Mouse (Mus musculus) megakaryocyte progenitor cell, adult 5-6 weeks (primary cell): Measurements from ENCODE around the gene Gng2. TPM values are rescaled to one million over a fixed set of nuclear protein-coding genes. Genes with fewer than 3 reads are reported as not detected.

Source experiments
- ATAC-seq: replicated peaks from 2 replicates; pipeline ENCODE4 v1.8.0; 2016; ENCODE audit warnings: mild to moderate bottlenecking, moderate TSS enrichment, inconsistent platforms; ENCODE audit not compliant: poor library complexity
- total RNA-seq, 2 experiments: library from RNA; stranded (forward) in 1 of 2; stranded (reverse) in 1 of 2; fragments of 157-497, 149-512 nt in 1 of 2; fragments of 200-1000 nt in 1 of 2; gene quantifications; 2 replicates each; pipeline versions ENCODE4 v1.2.3 to v1.2.4; 2015 to 2017

The Gng2 gene
- total RNA-seq (2015), result 47.7 and 53.6 TPM in 2 replicates
- 32.1 and 67.0 TPM in 2 replicates for total RNA-seq (2017)

- ATAC-seq, result no peak
These were observed at the start of gene Gng2 for GRCm38 (mm10) chr14:19977271-19978024. Gene Gng2 (minus strand): TSS chr14:19977627.

- ATAC-seq, result peak; percentile 100
These were observed 47.7 kb upstream of the Gng2 start for GRCm38 (mm10) chr14:20024888-20025719.

DNA sequence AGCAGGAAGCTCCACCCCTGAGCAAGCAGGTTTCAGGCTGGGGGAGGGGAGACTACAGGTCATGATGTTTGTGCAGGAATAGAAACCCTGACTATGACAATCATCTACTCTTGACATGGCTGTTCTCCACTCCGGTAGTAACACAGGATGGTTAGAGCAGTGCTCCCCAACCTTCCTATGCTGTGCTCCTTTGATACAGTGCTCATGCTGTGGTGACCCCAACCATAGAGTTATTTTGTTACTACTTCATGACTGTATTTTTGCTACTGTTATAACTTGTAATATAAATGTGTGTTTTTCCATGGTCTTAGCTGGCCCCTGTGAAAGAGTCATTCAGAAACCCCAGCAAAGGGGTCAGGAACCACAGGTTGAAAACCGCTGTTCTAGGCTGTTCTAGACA lies 46.5 kb upstream of the Gng2 start:
- ATAC-seq, result no peak

- ATAC-seq, result no peak
These were observed 42.1 kb upstream of the Gng2 start for GRCm38 (mm10) chr14:20019486-20019885.

DNA sequence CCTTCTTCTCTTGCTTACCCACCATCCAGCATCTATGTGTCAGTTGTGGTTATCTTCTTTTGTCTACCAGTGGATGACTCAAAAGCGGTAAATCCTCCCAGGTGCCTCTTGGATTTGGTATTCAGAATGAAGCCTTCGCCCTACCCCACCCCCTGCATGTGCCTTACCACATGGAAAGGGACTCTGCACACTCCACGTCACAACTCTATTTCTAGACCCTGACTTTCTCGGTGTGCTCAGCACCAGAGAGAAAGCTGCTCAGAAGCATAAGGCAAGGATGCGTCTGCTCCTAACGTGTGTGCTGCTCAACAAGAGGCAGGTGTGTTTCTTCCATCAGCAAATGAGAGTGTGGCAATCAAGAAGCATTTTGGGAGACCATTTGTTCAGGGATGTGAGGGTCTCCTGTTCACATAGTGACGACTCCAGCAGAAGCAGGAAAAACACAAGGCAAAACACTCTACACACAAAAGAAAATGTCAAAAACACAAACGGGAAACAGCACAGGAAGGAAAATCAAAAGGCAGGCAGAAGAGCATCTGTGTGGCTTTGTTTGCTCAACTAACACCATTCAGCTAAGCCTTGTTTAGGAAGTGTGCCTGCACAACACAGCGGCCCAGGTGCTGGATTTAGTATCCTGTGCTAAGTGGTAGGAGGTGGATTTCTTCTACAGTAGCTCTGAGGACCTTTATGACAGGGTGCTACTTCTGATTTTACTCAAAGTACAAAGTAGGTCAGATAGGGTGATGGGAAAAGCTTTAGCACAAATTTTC lies 35.3 kb upstream of the Gng2 start:
- ATAC-seq, result no peak

GRCm38 (mm10) chr14:20007446-20007845 lies 30.0 kb upstream of the Gng2 start:
- no peak for ATAC-seq

DNA sequence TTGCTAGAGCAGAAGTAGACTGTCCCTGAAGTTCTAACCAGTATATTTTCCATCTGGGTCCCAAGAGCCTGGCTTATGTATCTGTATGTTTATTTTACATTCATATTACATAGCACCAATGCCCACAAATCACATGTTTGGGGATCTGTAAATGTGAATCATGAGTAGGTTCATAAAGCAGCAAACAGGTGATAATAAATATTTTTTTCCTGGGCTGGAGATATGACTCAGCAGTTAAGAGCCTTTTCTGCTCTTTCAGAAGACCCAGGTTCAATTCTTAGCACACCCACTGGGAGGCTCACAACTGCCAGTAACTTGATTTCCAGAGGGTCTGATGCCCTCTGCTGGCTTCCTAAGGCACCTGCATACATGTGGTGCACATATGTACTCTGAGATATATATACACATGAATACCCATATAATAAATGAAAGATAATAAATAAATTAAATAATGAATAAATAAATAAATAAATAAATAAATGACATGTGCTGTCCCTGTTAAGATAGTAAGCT lies 27.4 kb upstream of the Gng2 start:
- 0 out of 2 replicates have a peak, but pooled peaks have one; percentile 26 for ATAC-seq

- ATAC-seq, result no peak
These were observed 19.4 kb upstream of the Gng2 start for GRCm38 (mm10) chr14:19996853-19997252.

DNA sequence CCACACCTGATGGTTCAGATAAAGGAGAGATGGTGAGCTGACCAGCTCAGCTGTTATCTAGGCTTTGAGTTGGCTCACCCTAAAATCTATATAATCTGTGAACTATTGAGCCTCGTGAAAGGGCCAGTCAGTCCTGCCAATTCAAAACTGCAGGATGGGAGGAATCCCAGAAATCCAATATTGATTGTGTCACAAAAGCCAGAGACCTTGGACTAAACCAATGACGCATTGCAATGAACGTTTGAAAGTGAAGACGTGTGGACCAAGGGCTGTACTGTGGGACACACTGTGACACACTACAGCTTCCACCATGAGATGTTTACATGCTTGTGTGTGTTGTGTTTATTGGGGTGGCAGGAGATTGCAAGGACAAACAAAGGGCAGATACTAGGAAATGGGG lies 18.5 kb upstream of the Gng2 start:
- no peak for ATAC-seq

DNA sequence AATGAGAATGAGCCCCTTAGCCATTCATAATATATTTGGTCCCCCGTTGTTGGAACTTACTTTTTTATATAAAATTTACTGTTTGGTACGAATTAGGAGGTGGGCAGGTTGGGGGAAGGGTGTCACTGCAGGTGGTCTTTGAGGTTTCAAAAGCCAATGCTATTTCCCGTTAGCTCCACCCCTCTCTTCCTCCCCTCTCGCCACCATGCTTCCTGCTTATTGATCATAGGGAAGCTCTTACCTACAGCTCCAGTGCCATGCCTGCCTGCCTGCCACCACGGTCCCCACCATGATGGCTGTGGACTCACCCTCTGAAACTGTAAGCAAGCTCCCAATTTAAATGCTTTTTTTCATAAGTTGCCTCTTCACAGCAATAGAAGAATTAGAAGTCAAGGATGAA lies 16.6 kb upstream of the Gng2 start:
- no peak for ATAC-seq

DNA sequence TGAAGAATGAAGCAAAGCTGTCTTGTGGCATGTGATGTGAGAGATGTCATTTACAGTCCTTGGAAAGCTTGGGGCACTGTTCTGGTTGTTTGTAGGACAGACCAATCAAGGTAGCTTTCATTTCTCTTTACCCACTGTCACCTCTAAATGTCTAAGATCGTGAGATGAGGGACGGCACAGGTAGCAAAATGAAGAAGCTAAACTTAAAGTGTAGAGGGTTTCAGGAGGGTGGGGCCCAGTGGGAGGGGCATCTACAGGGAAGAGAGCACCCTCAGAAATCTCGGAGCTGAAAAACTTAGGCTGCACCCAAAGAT lies 16.1 kb upstream of the Gng2 start:
- no peak for ATAC-seq

DNA sequence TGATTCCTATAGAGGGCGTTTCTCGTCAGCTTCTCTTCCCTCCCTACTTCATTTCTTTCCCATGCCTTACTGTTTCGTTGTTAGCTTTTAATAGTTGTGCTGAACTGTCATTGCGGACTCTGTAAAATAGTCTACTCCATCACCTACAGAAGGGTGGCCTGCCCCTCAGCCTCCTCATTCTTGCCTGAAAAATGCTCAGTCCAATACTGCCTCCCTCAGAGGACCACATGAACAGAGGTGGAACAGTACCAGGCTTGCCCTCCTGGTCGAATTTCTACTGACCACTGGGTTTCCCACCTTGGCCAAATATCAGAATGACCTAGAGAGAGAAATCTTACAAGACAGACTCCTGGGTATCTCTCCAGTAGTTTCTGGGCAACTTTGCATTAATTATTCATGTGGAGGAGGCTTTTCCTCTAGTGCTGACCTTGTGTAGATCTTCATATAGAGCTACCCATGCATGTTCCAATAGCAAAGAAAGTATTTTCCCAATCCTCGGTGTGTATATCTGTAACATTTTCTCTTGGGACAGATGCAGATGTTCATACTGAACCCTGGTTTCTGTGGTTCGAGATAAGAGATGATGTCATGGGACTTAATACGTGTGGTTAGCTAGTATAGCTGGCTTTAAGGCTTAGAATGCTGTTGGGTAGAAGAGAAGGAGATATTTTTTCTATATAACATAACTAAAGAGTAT lies 15.6 kb upstream of the Gng2 start:
- peak; percentile 64 for ATAC-seq

- no peak for ATAC-seq
These were observed 14.4 kb upstream of the Gng2 start for GRCm38 (mm10) chr14:19991861-19992260.

DNA sequence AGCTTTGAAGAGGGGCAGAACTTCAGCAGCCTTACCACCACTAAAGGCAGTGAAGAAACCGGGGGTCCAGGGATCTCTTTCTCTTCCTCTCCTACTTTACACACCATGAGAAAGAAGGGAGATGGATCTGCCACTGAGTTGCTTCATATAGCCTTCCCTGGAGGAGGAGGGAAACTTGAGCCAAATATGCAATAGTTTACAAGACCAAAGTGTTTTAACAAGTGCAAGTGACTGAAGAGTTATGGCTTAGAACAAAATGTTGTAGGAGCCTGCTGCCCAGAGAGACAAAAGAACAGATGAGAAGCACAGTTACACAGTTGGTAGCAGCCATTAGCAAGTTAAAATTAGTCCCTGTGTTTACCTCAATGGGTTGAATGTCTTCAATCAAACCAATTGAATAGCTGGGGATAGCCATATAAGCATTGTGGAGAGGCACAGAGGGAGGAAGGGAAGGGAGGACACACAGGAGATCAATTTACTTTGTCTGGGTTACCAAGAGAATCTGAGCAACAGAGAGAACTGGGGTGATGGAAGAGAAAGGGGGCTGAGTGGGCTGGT lies 13.1 kb upstream of the Gng2 start:
- no peak for ATAC-seq

- ATAC-seq, result no peak
These were observed 11.0 kb upstream of the Gng2 start for GRCm38 (mm10) chr14:19988410-19988809.

GRCm38 (mm10) chr14:19987358-19987834 lies 10.0 kb upstream of the Gng2 start:
- ATAC-seq, result no peak

GRCm38 (mm10) chr14:19986614-19987357 lies 9.4 kb upstream of the Gng2 start:
- peak; percentile 64 for ATAC-seq

DNA sequence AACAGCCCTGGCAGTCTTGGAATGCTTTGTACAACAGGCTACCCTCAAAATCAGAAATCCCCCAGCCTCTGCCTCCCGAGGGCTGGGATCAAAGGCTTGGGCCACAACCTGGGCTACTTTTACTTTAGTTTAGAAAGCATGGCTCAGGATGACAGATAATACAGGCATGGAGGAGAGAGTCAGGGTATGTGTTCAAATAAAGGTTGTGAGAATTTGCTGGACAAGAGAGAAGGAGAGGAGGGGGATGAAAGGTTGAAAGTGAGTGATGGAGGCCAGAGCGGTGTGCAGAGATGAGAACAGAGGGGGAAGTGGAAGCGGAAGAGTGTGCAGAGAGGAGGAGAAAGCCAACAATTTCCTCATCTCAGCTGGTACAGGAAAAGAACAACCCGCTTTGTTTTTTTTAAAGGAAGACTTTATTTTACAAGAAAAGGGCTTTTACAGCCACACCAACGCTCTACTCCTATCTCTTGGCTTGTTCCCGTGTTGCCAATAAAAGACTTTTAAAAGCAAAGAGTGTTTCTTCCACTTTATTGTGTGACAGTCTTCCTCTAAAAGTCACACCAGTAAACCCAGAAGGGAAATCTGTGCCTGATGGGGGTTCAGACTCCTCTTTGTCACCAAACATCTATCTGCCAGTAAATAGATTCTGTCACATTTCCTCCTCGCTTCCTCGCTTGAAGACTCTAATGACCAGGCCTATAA lies 8.6 kb upstream of the Gng2 start:
- ATAC-seq, result peak; percentile 27; the same call in 1 of the 2 replicates
